Mouse (Mus musculus): ENCODE results near the gene Sash1. TPM values are rescaled to one million over a fixed set of nuclear protein-coding genes. Genes with fewer than 3 reads are reported as not detected.

The Sash1 gene
- polyA plus RNA-seq, 1 experiment from 2014 or later = 4.5 TPM

DNA sequence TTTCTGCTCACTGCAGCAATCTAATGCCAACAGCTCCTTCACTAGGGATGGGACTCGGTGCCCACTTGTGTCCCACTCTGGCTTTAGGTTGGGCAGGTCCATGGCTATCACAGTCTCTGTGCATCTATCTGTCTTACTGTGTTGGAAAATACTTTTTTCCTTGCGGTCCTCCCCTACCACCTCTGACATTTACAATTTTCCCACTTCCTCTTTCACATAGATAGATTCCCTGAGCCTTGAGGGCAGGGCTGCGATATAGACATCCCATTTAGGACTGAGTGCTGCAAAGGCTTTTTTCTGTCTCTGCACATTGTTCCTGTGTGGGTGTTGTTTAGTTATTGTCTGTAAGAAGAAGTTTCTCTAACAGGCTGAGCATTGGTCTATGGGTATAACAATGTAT, 40.4 kb upstream of the Sash1 start:
- H3K4me3 ChIP-seq (ENCODE audit: low read depth, low read length) = no peak overlapping the region
- ATAC-seq (ENCODE audit: insufficient read depth, low FRiP score, low TSS enrichment) = no peak

DNA sequence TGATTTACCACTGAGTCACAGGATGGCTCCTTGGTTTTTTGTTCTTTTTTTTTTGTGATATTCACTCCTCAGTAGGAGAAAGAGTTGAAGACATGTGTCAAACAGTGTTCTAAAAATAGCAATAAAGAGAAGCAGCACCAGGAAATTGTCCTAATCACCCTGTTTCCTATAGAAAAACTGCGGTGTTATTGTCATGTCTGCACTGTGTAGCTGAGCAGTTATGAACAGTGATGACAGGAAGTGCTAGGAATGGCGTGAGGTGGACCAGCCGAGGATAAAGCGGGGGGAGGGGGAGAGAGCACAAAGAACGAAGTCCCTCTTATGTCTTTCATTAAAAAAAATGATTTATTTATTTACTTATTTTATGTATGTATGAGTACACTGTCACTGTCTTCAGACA, 39.4 kb upstream of the Sash1 start:
- Histone ChIP-seq H3K9ac (ENCODE audit: low read length) (no peak overlapping the region), H3K36me3 (ENCODE audit: control insufficient read depth, insufficient read depth, low read length) (no peaks in the 10 kb centered on the region), H3K27me3 (ENCODE audit: control insufficient read depth, insufficient read depth, low read length) (no peaks in the 10 kb centered on the region), H3K9me3 (ENCODE audit: control insufficient read depth, low read length) (no peaks in the 10 kb centered on the region), H3K4me1 (ENCODE audit: control insufficient read depth, insufficient read depth, low read length) (no peaks in the 10 kb centered on the region), H3K4me3 (ENCODE audit: low read depth, low read length) (no peak overlapping the region), H3K27ac (ENCODE audit: low read depth, low read length) (no peak overlapping the region), H3K4me2 (ENCODE audit: low read depth) (no peak overlapping the region)
- ATAC-seq (ENCODE audit: insufficient read depth, low FRiP score, low TSS enrichment) (no peak), DNase-seq (ENCODE audit: low spot score) (no peak)
- WGBS = 81% methylated on average over 5 of the region's 5 CpGs

More for the DNA sequence above, 40.4 kb upstream of the Sash1 start:
- no peaks in the 10 kb centered on the region for H3K4me1 ChIP-seq (ENCODE audit: control insufficient read depth, insufficient read depth, low read length)
- H3K9me3 ChIP-seq (ENCODE audit: control insufficient read depth, low read length) = no peaks in the 10 kb centered on the region
- no peak overlapping the region for H3K9ac ChIP-seq (ENCODE audit: low read length)
- DNase-seq (ENCODE audit: low spot score) = no peak
- H3K36me3 ChIP-seq (ENCODE audit: control insufficient read depth, insufficient read depth, low read length) = no peaks in the 10 kb centered on the region
- 96% methylated on average over 3 of the region's 3 CpGs for WGBS
- no peak overlapping the region for H3K4me2 ChIP-seq (ENCODE audit: low read depth)
- no peaks in the 10 kb centered on the region for H3K27me3 ChIP-seq (ENCODE audit: control insufficient read depth, insufficient read depth, low read length)
- H3K27ac ChIP-seq (ENCODE audit: low read depth, low read length) = no peak overlapping the region

DNA sequence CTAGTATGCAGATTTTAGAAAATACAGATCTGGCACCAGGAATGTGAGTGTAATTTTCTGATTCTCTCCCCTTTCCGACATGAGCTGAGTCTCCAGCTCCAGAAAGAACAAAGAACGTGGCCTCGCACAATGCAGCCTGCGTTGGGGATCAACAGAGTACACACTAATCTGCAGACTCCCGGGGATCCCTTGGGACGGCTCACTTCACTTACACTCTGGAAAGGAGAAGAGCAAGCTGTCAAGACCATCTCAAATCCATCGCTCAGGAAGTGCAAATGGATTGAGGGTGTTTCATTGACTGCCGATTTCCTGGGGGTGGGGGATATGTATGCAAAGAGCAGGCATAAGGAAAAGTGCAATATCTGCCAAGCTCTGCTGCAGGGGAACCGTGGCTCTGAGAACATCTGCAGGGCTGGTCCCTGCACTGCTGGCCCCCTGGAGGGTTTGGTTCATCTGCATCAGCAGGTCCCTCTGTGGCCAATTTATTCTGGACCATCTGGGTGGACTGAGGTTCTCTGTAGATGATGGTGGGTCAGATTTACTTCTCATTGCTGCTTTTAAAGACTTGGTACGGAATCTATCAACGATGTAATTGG, 35.3 kb upstream of the Sash1 start:
- H3K36me3 ChIP-seq (ENCODE audit: control insufficient read depth, insufficient read depth, low read length) = no peaks in the 10 kb centered on the region
- ATAC-seq (ENCODE audit: insufficient read depth, low FRiP score, low TSS enrichment) (no peak), DNase-seq (ENCODE audit: low spot score) (no peak)
- H3K4me2 ChIP-seq (ENCODE audit: low read depth) = no peak overlapping the region
- WGBS = 71% methylated on average over 11 of the region's 11 CpGs
- H3K27ac ChIP-seq (ENCODE audit: low read depth, low read length) = no peak overlapping the region
- no peak overlapping the region for H3K9ac ChIP-seq (ENCODE audit: low read length)
- H3K9me3 ChIP-seq (ENCODE audit: control insufficient read depth, low read length) = no peaks in the 10 kb centered on the region
- H3K4me1 ChIP-seq (ENCODE audit: control insufficient read depth, insufficient read depth, low read length) = no peaks in the 10 kb centered on the region
- no peak overlapping the region for H3K4me3 ChIP-seq (ENCODE audit: low read depth, low read length)
- no peaks in the 10 kb centered on the region for H3K27me3 ChIP-seq (ENCODE audit: control insufficient read depth, insufficient read depth, low read length)

DNA sequence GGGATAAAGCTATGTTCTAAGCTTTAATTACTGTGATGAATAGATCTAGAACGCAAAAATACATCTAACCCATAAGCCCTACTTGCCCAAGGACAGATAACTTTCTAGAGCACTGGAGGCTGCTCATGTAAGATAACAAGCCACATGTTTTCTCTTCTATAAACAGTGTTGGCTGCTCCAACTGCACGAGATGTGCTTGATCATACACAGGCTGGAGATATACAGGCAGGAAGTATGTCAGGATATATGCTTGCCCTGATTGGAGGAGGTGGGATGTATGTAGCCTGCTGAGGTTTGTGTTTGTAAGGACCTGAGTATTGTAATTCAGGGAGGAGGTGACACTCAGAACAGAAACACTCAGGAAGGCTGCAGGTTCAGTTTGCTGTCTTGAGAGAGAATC, 31.9 kb upstream of the Sash1 start:
- H3K27me3 ChIP-seq (ENCODE audit: control insufficient read depth, insufficient read depth, low read length) = no peaks in the 10 kb centered on the region
- no peak overlapping the region for H3K4me3 ChIP-seq (ENCODE audit: low read depth, low read length)
- 85% methylated on average over 2 of the region's 2 CpGs for WGBS
- H3K4me2 ChIP-seq (ENCODE audit: low read depth) = no peak overlapping the region
- H3K4me1 ChIP-seq (ENCODE audit: control insufficient read depth, insufficient read depth, low read length) = no peaks in the 10 kb centered on the region
- H3K36me3 ChIP-seq (ENCODE audit: control insufficient read depth, insufficient read depth, low read length) = no peaks in the 10 kb centered on the region
- no peak overlapping the region for H3K9ac ChIP-seq (ENCODE audit: low read length)
- no peaks in the 10 kb centered on the region for H3K9me3 ChIP-seq (ENCODE audit: control insufficient read depth, low read length)
- H3K27ac ChIP-seq (ENCODE audit: low read depth, low read length) = no peak overlapping the region
- DNase-seq (ENCODE audit: low spot score) (no peak), ATAC-seq (ENCODE audit: insufficient read depth, low FRiP score, low TSS enrichment) (no peak)

DNA sequence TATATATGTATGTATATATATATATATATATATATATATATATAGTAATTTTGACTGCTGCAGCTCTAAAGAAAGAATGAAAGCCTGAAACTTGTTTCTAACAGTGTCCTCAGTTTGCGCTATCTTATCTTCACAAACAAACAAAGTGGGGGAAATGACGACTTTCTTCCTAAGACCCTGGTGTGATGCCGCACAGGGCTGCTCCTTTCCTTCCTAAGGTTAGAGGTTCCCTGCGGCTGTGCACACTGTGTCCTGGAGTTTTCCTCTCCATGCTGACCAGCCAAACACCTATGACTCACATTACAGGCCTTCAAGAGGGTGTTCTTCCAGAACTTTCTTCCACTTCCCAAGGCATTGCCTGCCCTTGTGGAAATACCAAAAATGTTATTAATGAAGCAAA, 31.5 kb upstream of the Sash1 start:
- no peaks in the 10 kb centered on the region for H3K36me3 ChIP-seq (ENCODE audit: control insufficient read depth, insufficient read depth, low read length)
- H3K4me2 ChIP-seq (ENCODE audit: low read depth) = no peak overlapping the region
- H3K9me3 ChIP-seq (ENCODE audit: control insufficient read depth, low read length) = no peaks in the 10 kb centered on the region
- DNase-seq (ENCODE audit: low spot score) (no peak), ATAC-seq (ENCODE audit: insufficient read depth, low FRiP score, low TSS enrichment) (no peak)
- H3K27me3 ChIP-seq (ENCODE audit: control insufficient read depth, insufficient read depth, low read length) = no peaks in the 10 kb centered on the region
- no peak overlapping the region for H3K4me3 ChIP-seq (ENCODE audit: low read depth, low read length)
- no peaks in the 10 kb centered on the region for H3K4me1 ChIP-seq (ENCODE audit: control insufficient read depth, insufficient read depth, low read length)
- no peak overlapping the region for H3K9ac ChIP-seq (ENCODE audit: low read length)
- WGBS = 90% methylated on average over 4 of the region's 4 CpGs
- H3K27ac ChIP-seq (ENCODE audit: low read depth, low read length) = no peak overlapping the region

DNA sequence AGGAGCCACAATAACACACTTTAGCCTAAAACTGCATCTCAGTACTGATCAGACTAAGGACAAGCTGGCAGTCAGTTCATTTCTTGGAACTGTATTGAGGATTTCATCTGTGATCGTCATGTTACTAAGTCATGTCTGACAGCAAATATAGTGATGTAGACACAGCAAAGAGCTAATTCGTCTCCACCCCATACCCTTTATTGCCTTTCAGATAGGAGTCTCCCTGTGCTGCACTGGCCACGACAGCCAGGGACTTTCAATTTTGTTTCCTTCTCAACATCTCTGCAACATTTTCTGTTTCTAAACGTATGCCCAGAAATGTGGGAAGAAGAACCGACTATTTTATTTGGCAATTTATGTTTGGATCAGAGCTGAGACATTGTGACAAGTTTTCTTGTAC, 29.9 kb upstream of the Sash1 start:
- Histone ChIP-seq H3K9ac (ENCODE audit: low read length) (no peak overlapping the region), H3K27me3 (ENCODE audit: control insufficient read depth, insufficient read depth, low read length) (no peaks in the 10 kb centered on the region), H3K4me3 (ENCODE audit: low read depth, low read length) (no peak overlapping the region), H3K27ac (ENCODE audit: low read depth, low read length) (no peak overlapping the region), H3K4me2 (ENCODE audit: low read depth) (no peak overlapping the region), H3K9me3 (ENCODE audit: control insufficient read depth, low read length) (no peaks in the 10 kb centered on the region), H3K36me3 (ENCODE audit: control insufficient read depth, insufficient read depth, low read length) (no peaks in the 10 kb centered on the region), H3K4me1 (ENCODE audit: control insufficient read depth, insufficient read depth, low read length) (no peaks in the 10 kb centered on the region)
- 74% methylated on average over 5 of the region's 5 CpGs for WGBS
- ATAC-seq (ENCODE audit: insufficient read depth, low FRiP score, low TSS enrichment) = no peak
- no peak for DNase-seq (ENCODE audit: low spot score)

DNA sequence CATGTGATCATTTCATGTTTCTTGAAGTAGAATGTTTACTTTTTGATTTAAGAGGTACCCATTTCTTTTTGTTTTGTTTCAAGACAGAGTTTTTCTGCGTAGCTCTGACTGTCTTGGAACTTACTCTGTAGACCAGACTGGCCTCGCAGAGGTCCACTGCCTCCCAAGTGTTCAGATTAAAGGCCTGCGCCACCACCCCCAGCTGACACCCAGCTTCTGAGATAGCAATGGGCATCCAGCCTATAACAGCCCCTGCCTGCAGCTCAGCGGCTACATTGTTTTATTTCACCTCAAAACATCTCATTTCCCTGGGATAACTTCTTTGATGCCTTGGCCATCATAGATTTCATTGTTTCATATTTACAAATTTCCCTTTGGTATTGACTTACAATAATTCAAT, 28.0 kb upstream of the Sash1 start:
- Histone ChIP-seq H3K9me3 (ENCODE audit: control insufficient read depth, low read length) (no peaks in the 10 kb centered on the region), H3K4me3 (ENCODE audit: low read depth, low read length) (no peak overlapping the region), H3K27me3 (ENCODE audit: control insufficient read depth, insufficient read depth, low read length) (no peaks in the 10 kb centered on the region), H3K4me1 (ENCODE audit: control insufficient read depth, insufficient read depth, low read length) (no peaks in the 10 kb centered on the region), H3K4me2 (ENCODE audit: low read depth) (no peak overlapping the region), H3K36me3 (ENCODE audit: control insufficient read depth, insufficient read depth, low read length) (no peaks in the 10 kb centered on the region), H3K27ac (ENCODE audit: low read depth, low read length) (no peak overlapping the region), H3K9ac (ENCODE audit: low read length) (no peak overlapping the region)
- WGBS = 85% methylated on average over 4 of the region's 4 CpGs
- DNase-seq (ENCODE audit: low spot score) (no peak), ATAC-seq (ENCODE audit: insufficient read depth, low FRiP score, low TSS enrichment) (no peak)

DNA sequence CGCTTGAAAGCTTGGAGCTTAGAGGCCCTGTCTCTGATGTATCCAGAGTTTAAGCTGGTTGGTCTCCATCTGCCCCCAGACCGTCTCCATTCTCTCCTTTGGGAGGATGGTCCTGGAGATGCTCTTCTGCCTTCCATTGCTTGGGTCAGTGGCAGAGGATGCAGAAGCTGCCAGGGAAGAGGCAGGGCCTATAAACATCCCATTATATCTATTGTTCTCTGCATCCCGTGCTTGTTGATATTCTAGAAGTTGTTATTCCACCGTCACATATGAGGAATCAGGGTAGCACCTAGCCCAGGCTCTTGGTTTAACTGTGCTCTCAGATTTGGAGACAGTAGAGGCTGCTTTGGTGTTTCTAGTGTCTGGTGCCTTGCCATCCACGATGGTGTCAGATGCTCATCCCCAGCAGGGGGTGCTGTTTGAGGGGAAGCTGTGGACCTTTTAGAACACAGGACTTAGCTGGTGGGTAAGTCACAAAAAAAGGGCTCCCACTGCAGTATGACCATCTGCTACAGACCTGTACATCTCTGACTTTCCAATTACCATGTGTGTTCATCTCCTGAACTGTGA, 26.9 kb upstream of the Sash1 start:
- ATAC-seq (ENCODE audit: insufficient read depth, low FRiP score, low TSS enrichment) = no peak
- Histone ChIP-seq H3K4me2 (ENCODE audit: low read depth) (no peak overlapping the region), H3K9ac (ENCODE audit: low read length) (no peak overlapping the region), H3K4me1 (ENCODE audit: control insufficient read depth, insufficient read depth, low read length) (no peaks in the 10 kb centered on the region), H3K36me3 (ENCODE audit: control insufficient read depth, insufficient read depth, low read length) (no peaks in the 10 kb centered on the region), H3K27me3 (ENCODE audit: control insufficient read depth, insufficient read depth, low read length) (no peaks in the 10 kb centered on the region), H3K9me3 (ENCODE audit: control insufficient read depth, low read length) (no peaks in the 10 kb centered on the region), H3K27ac (ENCODE audit: low read depth, low read length) (no peak overlapping the region), H3K4me3 (ENCODE audit: low read depth, low read length) (no peak overlapping the region)
- WGBS = 75% methylated on average over 5 of the region's 5 CpGs
- no peak for DNase-seq (ENCODE audit: low spot score)

DNA sequence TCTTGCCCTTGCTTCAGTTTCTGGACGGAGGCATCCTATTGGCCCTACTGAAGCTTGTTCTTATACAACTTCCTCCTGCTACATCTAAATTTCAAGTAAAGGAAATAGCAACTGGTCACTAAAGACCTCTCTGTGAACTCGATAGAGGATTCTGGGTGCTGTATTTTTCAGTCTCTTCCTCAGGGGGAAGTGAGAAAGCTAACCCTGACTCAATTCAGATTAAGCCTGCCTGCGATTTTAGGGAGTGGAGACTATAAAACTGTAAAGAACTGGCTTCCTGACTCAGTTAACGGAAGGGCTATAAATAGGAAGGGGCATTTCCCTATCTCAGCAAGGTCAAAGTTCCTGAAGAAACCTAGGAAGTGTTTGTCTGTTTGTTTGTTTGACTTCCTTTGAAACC, 26.3 kb upstream of the Sash1 start:
- Histone ChIP-seq H3K4me1 (ENCODE audit: control insufficient read depth, insufficient read depth, low read length) (no peaks in the 10 kb centered on the region), H3K9me3 (ENCODE audit: control insufficient read depth, low read length) (no peaks in the 10 kb centered on the region), H3K4me2 (ENCODE audit: low read depth) (no peak overlapping the region), H3K4me3 (ENCODE audit: low read depth, low read length) (no peak overlapping the region), H3K27ac (ENCODE audit: low read depth, low read length) (no peak overlapping the region), H3K9ac (ENCODE audit: low read length) (no peak overlapping the region), H3K36me3 (ENCODE audit: control insufficient read depth, insufficient read depth, low read length) (no peaks in the 10 kb centered on the region), H3K27me3 (ENCODE audit: control insufficient read depth, insufficient read depth, low read length) (no peaks in the 10 kb centered on the region)
- 69% methylated on average over 4 of the region's 4 CpGs for WGBS
- DNase-seq (ENCODE audit: low spot score) (no peak), ATAC-seq (ENCODE audit: insufficient read depth, low FRiP score, low TSS enrichment) (no peak)
